Mouse (Mus musculus): Measurements from ENCODE around the gene Agtpbp1. TPM values are rescaled to one million over a fixed set of nuclear protein-coding genes. Genes with fewer than 3 reads are reported as not detected.
"Not testable (repeated sequence)": the region's sequence is repeated elsewhere in the genome, so short reads cannot be mapped to it uniquely, and the experiment has no call there.

Gene Agtpbp1
- polyA plus RNA-seq, 1 experiment from 2014 or later = 18.6 TPM

DNA sequence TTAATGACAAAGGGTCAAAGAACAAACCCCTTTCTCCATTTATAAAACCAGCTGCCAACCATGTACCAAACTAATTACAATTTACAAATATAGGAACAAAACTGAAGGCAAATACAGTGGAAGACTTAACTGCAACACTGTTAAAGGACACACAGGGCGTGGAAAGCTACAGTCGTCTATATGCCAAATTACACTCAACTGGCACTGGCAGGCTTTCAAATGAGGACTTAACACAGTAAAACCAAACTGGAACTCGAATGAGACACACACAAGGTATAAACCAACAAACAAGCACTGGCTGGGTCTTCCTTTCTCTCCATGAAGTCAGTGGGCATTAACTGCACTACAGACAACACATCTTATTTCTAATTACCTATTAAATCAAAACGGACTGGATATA, 94.3 kb downstream of the Agtpbp1 start:
- no peaks in the 10 kb centered on the region for H3K27me3 ChIP-seq (ENCODE audit: control insufficient read depth, insufficient read depth, low read length)
- no peaks in the 10 kb centered on the region for H3K9me3 ChIP-seq (ENCODE audit: control insufficient read depth, low read length)
- peaks cover 6% of the 10 kb centered on the region for H3K36me3 ChIP-seq (ENCODE audit: control insufficient read depth, insufficient read depth, low read length)
- no peak for ATAC-seq (ENCODE audit: low FRiP score, low TSS enrichment)
- no peak overlapping the region for H3K4me3 ChIP-seq (ENCODE audit: low read length)
- H3K4me1 ChIP-seq (ENCODE audit: control insufficient read depth, insufficient read depth, low read length) = no peaks in the 10 kb centered on the region
- H3K4me2 ChIP-seq (replicated peaks; ENCODE audit: low read depth, low read length) = no peak overlapping the region
- no peak overlapping the region for H3K9ac ChIP-seq (ENCODE audit: low read depth, low read length)
- WGBS = 72% methylated on average over 4 of the region's 4 CpGs
- no peak overlapping the region for H3K27ac ChIP-seq (ENCODE audit: low read depth, low read length)

DNA sequence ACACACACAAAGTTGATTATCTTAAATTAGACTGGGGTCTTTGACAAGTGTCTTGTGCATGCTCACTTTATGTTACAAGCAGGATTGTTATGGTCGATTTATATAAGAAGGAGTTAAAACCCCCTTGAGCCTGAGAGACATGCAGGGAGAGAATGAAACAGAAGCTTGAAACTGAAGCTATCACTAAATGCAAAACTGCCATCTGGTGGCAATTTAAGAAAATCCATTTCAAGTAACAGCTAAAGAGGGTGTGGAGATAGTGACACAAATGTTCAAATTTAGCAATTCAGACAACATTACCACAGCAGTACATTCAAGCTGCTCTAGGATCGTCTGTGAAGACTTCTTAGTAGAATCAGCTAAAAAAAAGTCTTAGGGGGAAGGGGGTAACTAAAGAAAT, 95.9 kb downstream of the Agtpbp1 start:
- Histone ChIP-seq H3K27me3 (ENCODE audit: control insufficient read depth, insufficient read depth, low read length) (no peaks in the 10 kb centered on the region), H3K36me3 (ENCODE audit: control insufficient read depth, insufficient read depth, low read length) (no peaks in the 10 kb centered on the region), H3K9ac (ENCODE audit: low read depth, low read length) (no peak overlapping the region), H3K4me1 (ENCODE audit: control insufficient read depth, insufficient read depth, low read length) (no peaks in the 10 kb centered on the region), H3K4me3 (ENCODE audit: low read length) (no peak overlapping the region), H3K9me3 (ENCODE audit: control insufficient read depth, low read length) (no peaks in the 10 kb centered on the region), H3K27ac (ENCODE audit: low read depth, low read length) (no peak overlapping the region), H3K4me2 (replicated peaks; ENCODE audit: low read depth, low read length) (no peak overlapping the region)
- 49% methylated on average over 2 of the region's 2 CpGs for WGBS
- ATAC-seq (ENCODE audit: low FRiP score, low TSS enrichment) = no peak

GRCm38 (mm10) chr13:59487287-59487686, 97.7 kb downstream of the Agtpbp1 start:
- no peak overlapping the region for H3K9ac ChIP-seq (ENCODE audit: low read depth, low read length)
- H3K36me3 ChIP-seq (ENCODE audit: control insufficient read depth, insufficient read depth, low read length) = no peaks in the 10 kb centered on the region
- ATAC-seq (ENCODE audit: low FRiP score, low TSS enrichment) = 0 out of 2 replicates have a peak, but pooled peaks have one; percentile 12
- no peak overlapping the region for H3K4me3 ChIP-seq (ENCODE audit: low read length)
- 84% methylated on average over 8 of the region's 8 CpGs for WGBS
- H3K9me3 ChIP-seq (ENCODE audit: control insufficient read depth, low read length) = no peaks in the 10 kb centered on the region
- H3K4me1 ChIP-seq (ENCODE audit: control insufficient read depth, insufficient read depth, low read length) = no peaks in the 10 kb centered on the region
- no peaks in the 10 kb centered on the region for H3K27me3 ChIP-seq (ENCODE audit: control insufficient read depth, insufficient read depth, low read length)
- H3K4me2 ChIP-seq (replicated peaks; ENCODE audit: low read depth, low read length) = no peak overlapping the region
- no peak overlapping the region for H3K27ac ChIP-seq (ENCODE audit: low read depth, low read length)

DNA sequence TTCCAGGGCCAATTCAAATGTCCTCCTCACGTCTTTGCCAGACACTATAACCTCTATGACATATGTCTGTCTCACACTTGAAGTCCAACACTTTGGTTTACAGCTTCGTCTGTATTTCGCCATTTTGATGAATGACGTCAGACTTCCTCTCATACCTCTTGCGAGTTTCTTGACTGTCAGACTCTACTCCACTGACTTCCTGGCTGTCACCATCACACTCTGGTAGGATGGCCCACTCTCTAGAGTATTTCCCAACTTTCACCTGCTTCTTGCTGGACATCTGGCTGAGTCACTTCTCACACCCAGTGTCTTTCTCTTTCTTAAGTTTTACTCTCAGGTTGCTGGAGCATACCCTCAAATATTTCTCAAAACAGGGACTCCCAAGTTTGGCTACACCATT, 98.8 kb downstream of the Agtpbp1 start:
- WGBS = 77% methylated on average over 5 of the region's 5 CpGs
- Histone ChIP-seq H3K4me1 (ENCODE audit: control insufficient read depth, insufficient read depth, low read length) (no peaks in the 10 kb centered on the region), H3K9me3 (ENCODE audit: control insufficient read depth, low read length) (no peaks in the 10 kb centered on the region), H3K27me3 (ENCODE audit: control insufficient read depth, insufficient read depth, low read length) (no peaks in the 10 kb centered on the region), H3K27ac (ENCODE audit: low read depth, low read length) (no peak overlapping the region), H3K4me2 (replicated peaks; ENCODE audit: low read depth, low read length) (no peak overlapping the region), H3K36me3 (ENCODE audit: control insufficient read depth, insufficient read depth, low read length) (no peaks in the 10 kb centered on the region), H3K4me3 (ENCODE audit: low read length) (no peak overlapping the region), H3K9ac (ENCODE audit: low read depth, low read length) (no peak overlapping the region)
- no peak for ATAC-seq (ENCODE audit: low FRiP score, low TSS enrichment)

DNA sequence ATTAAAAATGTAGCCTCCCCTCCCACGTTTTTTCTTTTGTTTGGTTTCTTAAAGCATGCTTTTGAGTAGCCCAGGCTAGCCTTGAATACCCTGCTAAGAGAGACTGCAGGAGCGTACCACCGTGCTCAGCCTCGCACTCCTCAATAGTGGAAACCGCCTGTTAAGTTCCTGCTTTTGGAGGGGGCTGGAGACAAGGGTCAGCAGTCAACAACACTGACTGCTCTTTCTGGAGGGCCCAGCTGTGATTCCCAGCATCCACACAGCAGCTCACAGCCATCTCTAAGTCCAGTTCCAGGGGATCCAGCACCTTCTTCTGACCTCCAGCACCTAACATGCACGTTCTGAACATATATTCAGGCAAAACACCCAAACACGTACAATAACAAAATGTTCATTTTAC, 99.6 kb downstream of the Agtpbp1 start:
- no peak overlapping the region for H3K4me3 ChIP-seq (ENCODE audit: low read length)
- H3K36me3 ChIP-seq (ENCODE audit: control insufficient read depth, insufficient read depth, low read length) = no peaks in the 10 kb centered on the region
- 89% methylated on average over 7 of the region's 7 CpGs for WGBS
- no peak overlapping the region for H3K27ac ChIP-seq (ENCODE audit: low read depth, low read length)
- no peak overlapping the region for H3K9ac ChIP-seq (ENCODE audit: low read depth, low read length)
- ATAC-seq (ENCODE audit: low FRiP score, low TSS enrichment) = no peak
- no peaks in the 10 kb centered on the region for H3K4me1 ChIP-seq (ENCODE audit: control insufficient read depth, insufficient read depth, low read length)
- H3K27me3 ChIP-seq (ENCODE audit: control insufficient read depth, insufficient read depth, low read length) = no peaks in the 10 kb centered on the region
- no peak overlapping the region for H3K4me2 ChIP-seq (replicated peaks; ENCODE audit: low read depth, low read length)
- H3K9me3 ChIP-seq (ENCODE audit: control insufficient read depth, low read length) = no peaks in the 10 kb centered on the region

DNA sequence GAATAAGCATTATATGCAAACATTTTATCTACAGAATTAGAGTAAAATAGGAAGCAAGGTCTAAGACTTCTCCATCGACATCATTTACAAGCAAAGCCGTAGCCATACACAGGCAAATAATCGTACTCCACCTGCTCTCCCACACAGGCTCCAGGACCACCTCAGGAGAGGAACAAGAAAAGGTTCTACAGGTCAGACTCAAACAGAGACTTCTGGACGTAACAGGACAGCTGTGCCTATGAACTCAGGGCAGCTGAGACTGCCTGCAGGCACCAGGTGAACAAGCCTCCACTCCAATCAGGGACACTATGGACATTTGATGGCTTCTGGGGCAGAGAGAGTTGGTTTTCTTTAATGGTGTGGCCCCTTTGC, 103.6 kb downstream of the Agtpbp1 start:
- WGBS = 93% methylated on average over 4 of the region's 4 CpGs

GRCm38 (mm10) chr13:59480599-59481483, 104.2 kb downstream of the Agtpbp1 start:
- H3K36me3 ChIP-seq (ENCODE audit: control insufficient read depth, insufficient read depth, low read length) = peaks cover 5% of the 10 kb centered on the region; the same call in 1 of the 2 replicates
- no peaks in the 10 kb centered on the region for H3K9me3 ChIP-seq (ENCODE audit: control insufficient read depth, low read length)
- H3K4me3 ChIP-seq (ENCODE audit: low read length) = no peak overlapping the region
- whole genome bisulfite sequencing = 95% methylated on average over 13 of the region's 13 CpGs
- ATAC-seq (ENCODE audit: low FRiP score, low TSS enrichment) = no peak
- no peak overlapping the region for H3K27ac ChIP-seq (ENCODE audit: low read depth, low read length)
- no peak overlapping the region for H3K9ac ChIP-seq (ENCODE audit: low read depth, low read length)
- H3K27me3 ChIP-seq (ENCODE audit: control insufficient read depth, insufficient read depth, low read length) = no peaks in the 10 kb centered on the region
- no peak overlapping the region for H3K4me2 ChIP-seq (replicated peaks; ENCODE audit: low read depth, low read length)
- H3K4me1 ChIP-seq (ENCODE audit: control insufficient read depth, insufficient read depth, low read length) = no peaks in the 10 kb centered on the region

More for the DNA sequence above, 103.6 kb downstream of the Agtpbp1 start:
- Histone ChIP-seq H3K9me3 (ENCODE audit: control insufficient read depth, low read length) (no peaks in the 10 kb centered on the region), H3K27ac (ENCODE audit: low read depth, low read length) (no peak overlapping the region), H3K9ac (ENCODE audit: low read depth, low read length) (no peak overlapping the region), H3K4me3 (ENCODE audit: low read length) (no peak overlapping the region), H3K36me3 (ENCODE audit: control insufficient read depth, insufficient read depth, low read length) (peaks cover 4% of the 10 kb centered on the region; the same call in 1 of the 2 replicates), H3K4me1 (ENCODE audit: control insufficient read depth, insufficient read depth, low read length) (no peaks in the 10 kb centered on the region), H3K27me3 (ENCODE audit: control insufficient read depth, insufficient read depth, low read length) (no peaks in the 10 kb centered on the region), H3K4me2 (replicated peaks; ENCODE audit: low read depth, low read length) (no peak overlapping the region)
- ATAC-seq (ENCODE audit: low FRiP score, low TSS enrichment) = no peak

GRCm38 (mm10) chr13:59477928-59478327, 107.1 kb downstream of the Agtpbp1 start:
- H3K4me3 ChIP-seq (ENCODE audit: low read length); H3K27me3 ChIP-seq (ENCODE audit: control insufficient read depth, insufficient read depth, low read length); H3K9ac ChIP-seq (ENCODE audit: low read depth, low read length); ATAC-seq (ENCODE audit: low FRiP score, low TSS enrichment); H3K4me1 ChIP-seq (ENCODE audit: control insufficient read depth, insufficient read depth, low read length); H3K4me2 ChIP-seq (replicated peaks; ENCODE audit: low read depth, low read length); H3K27ac ChIP-seq (ENCODE audit: low read depth, low read length); H3K9me3 ChIP-seq (ENCODE audit: control insufficient read depth, low read length); H3K36me3 ChIP-seq (ENCODE audit: control insufficient read depth, insufficient read depth, low read length): not testable (repeated sequence)
- WGBS = 83% methylated on average over 7 of the region's 7 CpGs

DNA sequence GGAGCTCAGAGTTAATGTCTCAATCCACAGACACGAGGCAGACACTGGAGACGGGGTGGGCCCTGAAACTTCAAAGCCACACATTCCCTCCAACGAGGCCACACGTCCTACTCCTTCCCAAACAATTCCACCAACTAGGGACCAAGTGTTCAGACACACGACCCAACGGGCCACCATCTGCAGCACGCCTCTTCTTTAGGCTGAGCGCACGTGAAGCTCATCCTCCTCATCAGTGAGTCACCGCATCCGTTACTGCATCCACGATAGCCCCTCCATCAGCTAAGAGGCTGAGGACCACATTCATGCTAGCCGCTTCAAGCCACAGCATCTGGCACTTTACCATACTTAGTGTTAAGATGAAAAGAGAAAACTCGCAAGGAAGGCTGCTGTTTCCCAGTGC, 107.6 kb downstream of the Agtpbp1 start:
- Histone ChIP-seq H3K4me3 (ENCODE audit: low read length) (no peak overlapping the region), H3K4me2 (replicated peaks; ENCODE audit: low read depth, low read length) (no peak overlapping the region), H3K36me3 (ENCODE audit: control insufficient read depth, insufficient read depth, low read length) (peaks cover 9% of the 10 kb centered on the region; the same call in 1 of the 2 replicates), H3K9ac (ENCODE audit: low read depth, low read length) (no peak overlapping the region), H3K9me3 (ENCODE audit: control insufficient read depth, low read length) (no peaks in the 10 kb centered on the region), H3K4me1 (ENCODE audit: control insufficient read depth, insufficient read depth, low read length) (no peaks in the 10 kb centered on the region), H3K27me3 (ENCODE audit: control insufficient read depth, insufficient read depth, low read length) (no peaks in the 10 kb centered on the region), H3K27ac (ENCODE audit: low read depth, low read length) (no peak overlapping the region)
- WGBS = 88% methylated on average over 14 of the region's 14 CpGs
- ATAC-seq (ENCODE audit: low FRiP score, low TSS enrichment) = no peak

Measured in kidney, embryonic 14.5 days (tissue).